Mouse (Mus musculus) myocyte (in vitro differentiated cells): ENCODE results near the gene Psors1c2. TPM values are rescaled to one million over a fixed set of nuclear protein-coding genes. Genes with fewer than 3 reads are reported as not detected.

Source experiments
- H3K27me3 ChIP-seq: one replicate; pipeline ENCODE4 v1.6.1; 2011; ENCODE audit not compliant: control insufficient read depth, insufficient read depth, insufficient read length
- H3K36me3 ChIP-seq: one replicate; pipeline ENCODE4 v1.6.1; 2011; ENCODE audit not compliant: control insufficient read depth, insufficient read depth
- H3K4me2 ChIP-seq: one replicate; pipeline ENCODE4 v1.6.1; 2011; ENCODE audit warnings: low read depth, control low read depth
- H3K4me3 ChIP-seq: one replicate; pipeline ENCODE4 v1.5.1; 2011; ENCODE audit warnings: mild to moderate bottlenecking, control low read depth, moderate library complexity
- H3K79me2 ChIP-seq: one replicate; pipeline ENCODE4 v1.6.1; 2011; ENCODE audit not compliant: control insufficient read depth, insufficient read depth
- H3ac ChIP-seq: one replicate; pipeline ENCODE4 v1.6.1; 2011; ENCODE audit not compliant: control insufficient read depth, insufficient read length
- CEBPB ChIP-seq: IDR thresholded peaks from 2 replicates; pipeline ENCODE4 v1.6.1; 2011; ENCODE audit warnings: mild to moderate bottlenecking, moderate library complexity; ENCODE audit not compliant: poor library complexity, insufficient read depth, severe bottlenecking
- E2F4 ChIP-seq: IDR thresholded peaks from one replicate; pipeline ENCODE4 v1.6.1; 2011; ENCODE audit warnings: mild to moderate bottlenecking, control low read depth, moderate library complexity; ENCODE audit not compliant: insufficient read depth
- MAX ChIP-seq: IDR thresholded peaks from one replicate; pipeline ENCODE4 v1.6.1; 2011; ENCODE audit warnings: low read depth, mild to moderate bottlenecking, control low read depth
- MYOD1 ChIP-seq, 3 experiments: IDR thresholded peaks; one replicate each; pipeline ENCODE4 v1.6.1; 2011; ENCODE audit warnings: control low read depth in 2 of 3, low read depth in 2 of 3, mild to moderate bottlenecking in 2 of 3, moderate library complexity in 1 of 3; ENCODE audit not compliant: insufficient read length in 2 of 3, control insufficient read depth in 1 of 3
- MYOG ChIP-seq, 3 experiments: IDR thresholded peaks; one replicate each; pipeline ENCODE4 v1.6.1; 2011; ENCODE audit warnings: control low read depth in 2 of 3, low read depth in 2 of 3, mild to moderate bottlenecking in 2 of 3; ENCODE audit not compliant: insufficient read length in 2 of 3, control insufficient read depth in 1 of 3, insufficient read depth in 1 of 3
- POLR2A ChIP-seq: IDR thresholded peaks from one replicate; pipeline ENCODE4 v1.6.1; 2011; ENCODE audit warnings: low read depth, mild to moderate bottlenecking, control low read depth, moderate library complexity; ENCODE audit not compliant: insufficient read length
- POLR2AphosphoS2 ChIP-seq: IDR thresholded peaks from one replicate; pipeline ENCODE4 v1.6.1; 2011; ENCODE audit warnings: low read depth, control low read depth; ENCODE audit not compliant: insufficient read length
- REST ChIP-seq: IDR thresholded peaks from one replicate; pipeline ENCODE4 v1.6.1; 2011; ENCODE audit warnings: mild to moderate bottlenecking, control low read depth, moderate library complexity; ENCODE audit not compliant: insufficient read depth, insufficient read length
- SRF ChIP-seq: IDR thresholded peaks from one replicate; pipeline ENCODE4 v1.6.1; 2011; ENCODE audit warnings: low read depth; ENCODE audit not compliant: control insufficient read depth, insufficient read length
- TCF12 ChIP-seq: IDR thresholded peaks from one replicate; pipeline ENCODE4 v1.6.1; 2011; ENCODE audit warnings: mild to moderate bottlenecking, control low read depth; ENCODE audit not compliant: poor library complexity, insufficient read depth, severe bottlenecking
- TCF3 ChIP-seq: IDR thresholded peaks from one replicate; pipeline ENCODE4 v1.6.1; 2011; ENCODE audit warnings: low read depth, control low read depth; ENCODE audit not compliant: insufficient read length
- USF1 ChIP-seq: IDR thresholded peaks from one replicate; pipeline ENCODE4 v1.6.1; 2011; ENCODE audit warnings: low read depth, mild to moderate bottlenecking, control low read depth, moderate library complexity
- polyA plus RNA-seq: library from polyadenylated mRNA; unstranded; fragments of >200 nt; fragmentation: generic; extraction: Trizol; gene quantifications from one replicate; pipeline ENCODE4 v1.2.1, GENCODE M21; 2012; ENCODE audit warnings: missing spikeins

The Psors1c2 gene
- polyA plus RNA-seq, 1 experiment: 0.07 TPM

GRCm38 (mm10) chr17:35516652-35517500 is 16.1 kb upstream of the Psors1c2 start, which contains the start of the genes Tcf19 and Cchcr1:
Gene Tcf19, minus strand, starts transcription at chr17:35516824.
Gene Cchcr1, plus strand, starts transcription at chr17:35517100.
- H3K79me2 ChIP-seq: peaks cover 4% of the 10 kb centered on the region
- peak within 1 kb of the TSS; percentile 73 for H3K4me3 ChIP-seq
- TF ChIP-seq USF1 (no peak), TCF3 (no peak), E2F4 (peak; percentile 79), POLR2AphosphoS2 (no peak), MYOG (IDR thresholded peaks at IDR 0.05; ENCODE audit: control insufficient read depth in 1 of 3, insufficient read depth in 1 of 3, insufficient read length in 2 of 3, low read depth in 2 of 3) (no peak), MYOD1 (IDR thresholded peaks at IDR 0.05; ENCODE audit: control insufficient read depth in 1 of 3, insufficient read length in 2 of 3, low read depth in 2 of 3) (no peak), POLR2A (peak; percentile 35), TCF12 (no peak), REST (no peak), SRF (no peak), MAX (no peak), CEBPB (no peak)
- peak within 1 kb of the TSS; percentile 55 for H3ac ChIP-seq
- peak within 1 kb of the TSS; percentile 81 for H3K4me2 ChIP-seq
- H3K36me3 ChIP-seq: peaks cover 5% of the 10 kb centered on the region
- no peaks in the 10 kb centered on the region for H3K27me3 ChIP-seq

GRCm38 (mm10) chr17:35517526-35517925 is 15.5 kb upstream of the Psors1c2 start:
- Histone ChIP-seq H3K4me2 (peak overlapping the region; percentile 73), H3ac (peak overlapping the region; percentile 55), H3K79me2 (peaks cover 4% of the 10 kb centered on the region), H3K4me3 (peak overlapping the region; percentile 73), H3K27me3 (no peaks in the 10 kb centered on the region), H3K36me3 (peaks cover 5% of the 10 kb centered on the region)
- TF ChIP-seq E2F4: no peak

DNA sequence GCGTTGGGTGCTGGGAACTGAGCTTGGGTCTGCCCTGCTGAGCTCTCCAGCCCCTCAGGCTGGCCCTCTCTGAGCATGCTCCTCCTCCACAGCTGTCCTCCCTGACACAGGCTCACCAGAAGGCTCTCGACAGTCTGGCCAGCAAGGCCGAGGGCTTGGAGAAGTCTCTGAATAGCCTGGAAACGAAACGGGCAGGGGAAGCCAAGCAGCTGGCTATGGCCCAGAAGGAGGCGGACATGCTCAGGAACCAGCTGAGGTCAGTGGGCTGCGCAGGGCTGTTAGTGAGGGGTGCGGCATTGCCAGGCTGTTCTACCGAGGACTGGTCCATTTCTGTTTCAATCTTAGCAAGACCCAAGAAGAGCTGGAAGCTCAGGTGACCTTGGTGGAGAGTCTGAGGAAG is 8.6 kb upstream of the Psors1c2 start:
- Histone ChIP-seq H3K4me2 (no peak overlapping the region), H3K36me3 (no peaks in the 10 kb centered on the region), H3K79me2 (no peaks in the 10 kb centered on the region), H3ac (no peak overlapping the region), H3K27me3 (no peaks in the 10 kb centered on the region), H3K4me3 (no peak overlapping the region)
- TF ChIP-seq POLR2A (no peak), USF1 (no peak), CEBPB (no peak), E2F4 (no peak), MYOG (IDR thresholded peaks at IDR 0.05; ENCODE audit: control insufficient read depth in 1 of 3, insufficient read depth in 1 of 3, insufficient read length in 2 of 3, low read depth in 2 of 3) (no peak), TCF12 (no peak), POLR2AphosphoS2 (no peak), REST (no peak), MAX (no peak), MYOD1 (IDR thresholded peaks at IDR 0.05; ENCODE audit: control insufficient read depth in 1 of 3, insufficient read length in 2 of 3, low read depth in 2 of 3) (no peak), SRF (no peak), TCF3 (no peak)

DNA sequence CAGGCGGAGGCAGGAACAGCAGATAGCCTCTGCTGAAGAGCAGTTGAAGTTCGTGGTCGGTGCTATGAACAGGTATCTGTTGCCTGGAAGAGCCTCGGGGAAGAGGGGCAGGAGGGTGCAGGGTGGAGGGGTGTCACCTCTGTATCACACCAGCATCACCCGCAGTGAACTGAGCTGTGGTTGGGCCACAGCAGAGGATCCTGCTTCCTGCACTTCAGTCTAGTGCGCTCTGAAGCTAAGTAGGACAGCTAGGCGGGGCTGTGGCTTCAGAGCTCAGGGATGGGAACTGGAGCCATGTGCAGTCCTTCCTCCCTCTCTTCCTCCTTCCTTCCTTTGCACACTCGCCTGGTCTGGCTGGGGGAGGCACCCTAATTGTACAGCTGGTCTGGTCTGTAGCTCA is 6.4 kb upstream of the Psors1c2 start:
- Histone ChIP-seq H3K36me3 (no peaks in the 10 kb centered on the region), H3K4me2 (no peak overlapping the region), H3K79me2 (no peaks in the 10 kb centered on the region), H3K4me3 (no peak overlapping the region), H3K27me3 (no peaks in the 10 kb centered on the region), H3ac (no peak overlapping the region)
- TF ChIP-seq POLR2AphosphoS2 (no peak), CEBPB (no peak), E2F4 (no peak), TCF12 (no peak), MYOD1 (IDR thresholded peaks at IDR 0.05; ENCODE audit: control insufficient read depth in 1 of 3, insufficient read length in 2 of 3, low read depth in 2 of 3) (no peak), TCF3 (no peak)

DNA sequence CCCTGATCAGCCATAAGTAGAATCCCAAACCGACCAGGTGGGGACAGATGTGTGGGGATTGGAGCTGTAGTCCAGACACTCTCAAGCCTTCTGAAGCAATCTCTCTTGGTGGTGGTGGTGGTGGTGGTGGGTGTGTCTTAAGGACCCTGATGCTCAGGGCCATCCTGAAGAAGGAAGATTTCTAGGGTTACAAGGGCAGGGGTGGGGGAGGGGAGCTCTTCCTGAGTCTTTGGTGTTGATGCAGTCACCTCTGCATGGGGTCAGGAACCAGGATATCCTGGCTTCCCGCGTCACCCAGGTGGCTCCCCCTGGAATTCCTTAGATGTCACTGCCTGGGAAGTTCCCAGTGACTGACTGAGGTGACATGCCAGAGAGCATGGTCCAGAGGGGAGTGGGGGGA is 641 bp upstream of the Psors1c2 start:
- Histone ChIP-seq H3K4me3 (no peak overlapping the region), H3K27me3 (no peaks in the 10 kb centered on the region)
- TF ChIP-seq POLR2A: no peak
- no peak for TF ChIP-seq POLR2AphosphoS2
- TF ChIP-seq MYOG (IDR thresholded peaks at IDR 0.05; ENCODE audit: control insufficient read depth in 1 of 3, insufficient read depth in 1 of 3, insufficient read length in 2 of 3, low read depth in 2 of 3): no peak
- TF ChIP-seq MYOD1 (IDR thresholded peaks at IDR 0.05; ENCODE audit: control insufficient read depth in 1 of 3, insufficient read length in 2 of 3, low read depth in 2 of 3): no peak
- TF ChIP-seq SRF: no peak
- no peak for TF ChIP-seq TCF3
- no peak for TF ChIP-seq USF1
- no peak for TF ChIP-seq CEBPB
- no peak for TF ChIP-seq E2F4

More for the DNA sequence above, 641 bp upstream of the Psors1c2 start:
- no peak overlapping the region for H3K4me2 ChIP-seq
- H3K36me3 ChIP-seq: no peaks in the 10 kb centered on the region
- no peak overlapping the region for H3ac ChIP-seq
- H3K79me2 ChIP-seq: no peaks in the 10 kb centered on the region
